Mouse (Mus musculus): ENCODE measurements around the gene Stpg3. TPM values are rescaled to one million over a fixed set of nuclear protein-coding genes. Genes with fewer than 3 reads are reported as not detected.

The Stpg3 gene
- total and polyA plus RNA-seq, 3 experiments = not detected

- H3K9ac ChIP-seq (ENCODE audit: insufficient read depth, low read depth) = no peak overlapping the region
- no peak overlapping the region for H3K4me3 ChIP-seq (replicated peaks in 1 of 3; ENCODE audit: low read depth in 2 of 3, low read length in 2 of 3, poor library complexity in 1 of 3)
- no peak overlapping the region for H3K4me2 ChIP-seq (ENCODE audit: insufficient read depth, low read depth, poor library complexity, severe bottlenecking)
- DNase-seq (ENCODE audit: extremely low read depth) = no peak
- H3K27ac ChIP-seq (ENCODE audit: insufficient read depth, low read depth) = no peak overlapping the region
- TF ChIP-seq USF1 (IDR thresholded peaks at IDR 0.05; ENCODE audit: low read depth, low read length) = no peak
- dilution Hi-C loops (cut with MboI; ENCODE audit: extremely low pct_ligation_motif_present, extremely low pct_unique_long_range_greater_than_20kb, low sequenced_read_pairs) = no loop called here
- H3K27me3 ChIP-seq (replicated peaks) = peaks cover 30% of the 10 kb centered on the region
- in situ Hi-C loops (cut with MboI; ENCODE audit: low pct_ligation_motif_present, low pct_unique_long_range_greater_than_20kb, low sequenced_read_pairs) = no loop called here
- H3K79me2 ChIP-seq (replicated peaks; ENCODE audit: control insufficient read depth, extremely low read depth, insufficient read depth, poor library complexity, severe bottlenecking) = peaks cover 9% of the 10 kb centered on the region
- H3K4me1 ChIP-seq (ENCODE audit: control insufficient read depth in 1 of 2, insufficient read depth in 2 of 2) = peaks cover 10 to 29% of the 10 kb centered on the region in 2 experiments; a peak in 3 of 4 replicates
- no peaks in the 10 kb centered on the region for H3K9me3 ChIP-seq (replicated peaks; ENCODE audit: low read length)
- peaks cover 13 to 19% of the 10 kb centered on the region in 2 experiments for H3K36me3 ChIP-seq (replicated peaks in 1 of 2; ENCODE audit: control insufficient read depth in 1 of 2, insufficient read depth in 1 of 2, low read length in 1 of 2)
These were observed 12.4 kb upstream of the Stpg3 start for GRCm38 (mm10) chr2:25226864-25227263.

DNA sequence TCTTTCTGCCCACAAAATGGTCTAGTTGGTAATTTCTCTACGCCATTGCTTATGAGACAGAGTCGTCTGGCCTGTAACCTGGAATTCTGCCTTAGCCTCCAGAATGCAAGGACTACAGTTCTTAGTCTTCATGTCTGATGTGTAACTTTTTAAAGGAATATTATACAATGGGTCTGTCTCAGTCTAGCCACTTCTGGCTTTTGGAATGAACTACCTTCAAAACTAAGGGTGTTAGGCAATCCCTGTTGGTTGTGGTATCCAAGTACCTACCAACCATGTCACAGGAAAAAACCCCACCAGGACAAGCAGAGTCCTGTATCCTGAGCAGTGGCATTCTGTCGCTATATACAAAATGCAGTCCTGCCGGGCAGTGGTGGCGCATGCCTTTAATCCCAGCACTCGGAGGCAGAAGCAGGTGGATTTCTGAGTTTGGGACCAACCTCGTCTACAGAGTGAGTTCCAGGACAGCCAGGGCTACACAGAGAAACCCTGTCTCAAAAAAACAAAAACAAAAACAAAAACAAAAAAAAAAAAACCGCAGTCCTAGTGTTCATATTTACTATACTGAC, 11.5 kb upstream of the Stpg3 start:
- Histone ChIP-seq H3K4me3 (replicated peaks in 1 of 3; ENCODE audit: low read depth in 2 of 3, low read length in 2 of 3, poor library complexity in 1 of 3) (peak overlapping the region in 2 of 3 experiments; percentile 61 to 62), H3K9me3 (replicated peaks; ENCODE audit: low read length) (no peaks in the 10 kb centered on the region)
- in situ Hi-C loops (cut with MboI; ENCODE audit: low pct_ligation_motif_present, low pct_unique_long_range_greater_than_20kb, low sequenced_read_pairs) = no loop called here

DNA sequence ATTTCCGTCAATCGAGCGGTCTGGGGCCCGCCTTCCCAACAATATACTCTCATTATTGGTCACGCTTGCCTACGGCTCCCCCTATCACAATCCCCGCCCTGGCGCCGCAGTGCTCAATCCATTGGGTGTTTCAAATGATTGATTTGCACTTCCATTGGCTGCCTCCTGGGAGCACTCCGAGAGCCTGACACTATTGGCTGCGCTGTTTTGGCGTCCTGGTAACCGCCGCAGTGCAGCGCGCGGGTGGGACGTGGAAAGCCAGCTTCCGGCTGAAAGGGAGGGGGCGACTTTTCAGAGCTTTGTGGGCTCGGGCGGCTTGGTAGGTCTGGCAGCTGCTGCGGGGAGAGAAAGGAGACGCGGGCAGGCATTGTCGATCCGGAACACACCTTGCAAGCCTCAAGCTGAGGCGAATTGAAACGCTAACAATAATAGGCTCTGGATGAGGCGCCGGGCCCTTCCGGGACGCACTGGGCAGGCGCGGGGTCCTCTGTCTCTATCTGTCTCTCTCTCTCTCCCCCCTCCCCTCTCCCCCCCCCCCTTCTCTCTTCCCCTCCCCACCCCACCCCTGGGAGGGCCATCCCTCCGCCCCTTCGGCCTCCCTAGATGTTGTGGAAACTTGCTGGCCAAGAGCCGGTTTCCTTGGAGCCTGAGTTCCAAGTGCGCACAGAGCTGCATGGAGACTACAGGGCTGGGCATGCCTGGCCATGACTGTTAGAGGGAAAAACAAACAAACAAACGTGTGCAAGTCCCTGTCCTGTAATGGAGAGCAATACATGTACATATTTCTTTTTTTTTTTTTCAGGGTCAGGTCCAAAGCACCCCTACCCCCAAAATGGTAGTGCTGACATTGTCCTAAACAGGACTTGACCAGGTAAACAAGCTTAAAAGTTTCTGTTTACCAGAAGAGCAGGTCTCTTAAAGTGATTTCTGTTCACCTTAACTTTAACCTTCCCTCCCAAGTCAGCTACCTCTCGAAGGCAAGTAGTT, 10.6 kb upstream of the Stpg3 start:
- DNase-seq (ENCODE audit: extremely low read depth) = no peak
- H3K79me2 ChIP-seq (replicated peaks; ENCODE audit: control insufficient read depth, extremely low read depth, insufficient read depth, poor library complexity, severe bottlenecking) = peaks cover 9% of the 10 kb centered on the region
- peak overlapping the region; percentile 76 for H3K4me2 ChIP-seq (ENCODE audit: insufficient read depth, low read depth, poor library complexity, severe bottlenecking)
- TF ChIP-seq BHLHE40 (IDR thresholded peaks at IDR 0.05; ENCODE audit: low read depth, low read length) = no peak
- peak; percentile 24; the same call in 1 of the 2 replicates for TF ChIP-seq MXI1 (IDR thresholded peaks at IDR 0.05; ENCODE audit: low read depth, low read length)
- TF ChIP-seq HCFC1 (IDR thresholded peaks at IDR 0.05; ENCODE audit: low read depth, low read length) = peak; percentile 59
- TF ChIP-seq ZNF384 (IDR thresholded peaks at IDR 0.05; ENCODE audit: low read depth, low read length) = peak; percentile 7; the same call in 1 of the 2 replicates
- peak; percentile 93 for TF ChIP-seq MAZ (IDR thresholded peaks at IDR 0.05; ENCODE audit: low read depth, low read length)
- TF ChIP-seq ELF1 (IDR thresholded peaks at IDR 0.05; ENCODE audit: low read depth, low read length) = peak; percentile 72
- no peak for TF ChIP-seq E2F4 (IDR thresholded peaks at IDR 0.05; ENCODE audit: insufficient replicate concordance, low read depth, low read length)
- TF ChIP-seq RAD21 (IDR thresholded peaks at IDR 0.05; ENCODE audit: low read depth, low read length) = no peak
- TF ChIP-seq CHD2 (IDR thresholded peaks at IDR 0.05; ENCODE audit: low read length) = peak; percentile 95
- peak; percentile 79 for TF ChIP-seq NRF1 (IDR thresholded peaks at IDR 0.05; ENCODE audit: low read depth, low read length)
- peaks cover 12% of the 10 kb centered on the region for H3K27me3 ChIP-seq (replicated peaks)
- in situ Hi-C loops (cut with MboI; ENCODE audit: low pct_ligation_motif_present, low pct_unique_long_range_greater_than_20kb, low sequenced_read_pairs) (no loop called here), dilution Hi-C loops (cut with MboI; ENCODE audit: extremely low pct_ligation_motif_present, extremely low pct_unique_long_range_greater_than_20kb, low sequenced_read_pairs) (no loop called here)
- peaks cover 22 to 26% of the 10 kb centered on the region in 2 experiments for H3K36me3 ChIP-seq (replicated peaks in 1 of 2; ENCODE audit: control insufficient read depth in 1 of 2, insufficient read depth in 1 of 2, low read length in 1 of 2)
- H3K4me3 ChIP-seq (replicated peaks in 1 of 3; ENCODE audit: low read depth in 2 of 3, low read length in 2 of 3, poor library complexity in 1 of 3) = peak overlapping the region; percentile 64 to 73 (median 65)
- H3K4me1 ChIP-seq (ENCODE audit: control insufficient read depth in 1 of 2, insufficient read depth in 2 of 2) = peaks cover 13 to 34% of the 10 kb centered on the region in 2 experiments; a peak in 3 of 4 replicates
- peak overlapping the region; percentile 93 for H3K27ac ChIP-seq (ENCODE audit: insufficient read depth, low read depth)
- no peaks in the 10 kb centered on the region for H3K9me3 ChIP-seq (replicated peaks; ENCODE audit: low read length)
- H3K9ac ChIP-seq (ENCODE audit: insufficient read depth, low read depth) = peak overlapping the region; percentile 89

More for the DNA sequence above, 11.5 kb upstream of the Stpg3 start:
- H3K36me3 ChIP-seq (replicated peaks in 1 of 2; ENCODE audit: control insufficient read depth in 1 of 2, insufficient read depth in 1 of 2, low read length in 1 of 2) = peaks cover 22 to 26% of the 10 kb centered on the region in 2 experiments
- no peak overlapping the region for H3K27ac ChIP-seq (ENCODE audit: insufficient read depth, low read depth)
- H3K79me2 ChIP-seq (replicated peaks; ENCODE audit: control insufficient read depth, extremely low read depth, insufficient read depth, poor library complexity, severe bottlenecking) = peaks cover 9% of the 10 kb centered on the region
- peak overlapping the region; percentile 76 for H3K4me2 ChIP-seq (ENCODE audit: insufficient read depth, low read depth, poor library complexity, severe bottlenecking)
- peaks cover 20% of the 10 kb centered on the region for H3K27me3 ChIP-seq (replicated peaks)
- DNase-seq (ENCODE audit: extremely low read depth) = no peak
- dilution Hi-C loops (cut with MboI; ENCODE audit: extremely low pct_ligation_motif_present, extremely low pct_unique_long_range_greater_than_20kb, low sequenced_read_pairs) = no loop called here
- H3K9ac ChIP-seq (ENCODE audit: insufficient read depth, low read depth) = peak overlapping the region; percentile 89; the same call in 1 of the 2 replicates
- H3K4me1 ChIP-seq (ENCODE audit: control insufficient read depth in 1 of 2, insufficient read depth in 2 of 2) = peaks cover 13 to 34% of the 10 kb centered on the region in 2 experiments; a peak in 3 of 4 replicates
- TF ChIP-seq NELFE (IDR thresholded peaks at IDR 0.05; ENCODE audit: low read depth, low read length) (no peak), RCOR1 (conservative IDR thresholded peaks at IDR 0.05; ENCODE audit: low read depth, low read length) (no peak), E2F4 (IDR thresholded peaks at IDR 0.05; ENCODE audit: insufficient replicate concordance, low read depth, low read length) (no peak), ZC3H11A (IDR thresholded peaks at IDR 0.05; ENCODE audit: low read depth, low read length) (no peak), GABPA (IDR thresholded peaks at IDR 0.05; ENCODE audit: insufficient replicate concordance, low read depth, low read length) (no peak), JUN (IDR thresholded peaks at IDR 0.05; ENCODE audit: insufficient read depth, low read depth, low read length) (no peak), TCF12 (IDR thresholded peaks at IDR 0.05; ENCODE audit: low read depth, low read length) (no peak), CHD1 (IDR thresholded peaks at IDR 0.05; ENCODE audit: low read depth, low read length) (no peak), EP300 (IDR thresholded peaks at IDR 0.05; ENCODE audit: low read length) (no peak), BHLHE40 (IDR thresholded peaks at IDR 0.05; ENCODE audit: low read depth, low read length) (no peak), MAX (IDR thresholded peaks at IDR 0.05; ENCODE audit: low read length) (no peak)
